Mouse (Mus musculus): ENCODE data around the gene Plcb4.

DNA sequence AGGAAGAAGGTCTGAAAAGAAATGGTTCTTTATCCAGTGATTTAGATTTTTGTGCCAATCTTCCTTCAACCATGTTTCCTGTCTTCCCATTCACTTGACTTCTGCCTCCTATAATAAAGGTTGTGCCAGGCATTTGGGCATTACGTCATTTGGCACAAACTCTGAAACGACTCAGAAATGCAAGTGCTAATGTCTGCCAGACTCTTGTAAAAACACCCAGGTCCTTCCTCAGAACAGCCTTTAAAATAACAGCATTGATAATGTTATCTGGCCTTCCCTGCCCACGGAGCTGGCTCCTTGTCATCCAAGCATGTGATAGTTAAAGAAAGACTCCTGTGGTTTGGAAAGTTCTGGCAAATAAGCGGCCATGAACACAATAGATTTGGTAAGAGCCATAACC, 229.4 kb downstream of the Plcb4 start:
- TF ChIP-seq POLR2A (IDR thresholded peaks at IDR 0.05; ENCODE audit: low read depth, low read length) (no peak), CTCF (conservative IDR thresholded peaks at IDR 0.05; ENCODE audit: insufficient read depth, insufficient read length, low read depth, low read length) (no peak)
